Mouse (Mus musculus) G1E (cell line): ENCODE measurements at regions not wholly inside any gene's neighbourhood (a gene's known extent, or its start where the extent isn't known, plus 50 kb on each side); places are given as distances from the start of the nearest gene placed in this dataset.

ENCODE experiments used
- CTCF ChIP-seq: IDR thresholded peaks from 2 replicates; pipeline ENCODE4 v1.5.1; 2012; ENCODE audit warnings: low read depth, low read length, inconsistent platforms, mixed read lengths
- GATA1 ChIP-seq: IDR thresholded peaks from 2 replicates; pipeline ENCODE4 v1.6.1; 2012; ENCODE audit warnings: borderline replicate concordance, low read length, inconsistent platforms, mixed read lengths
- POLR2AphosphoS5 ChIP-seq: IDR thresholded peaks from 2 replicates; pipeline ENCODE4 v1.6.1; 2012; ENCODE audit warnings: low read depth, low read length, inconsistent platforms; ENCODE audit not compliant: insufficient replicate concordance

GRCm38 (mm10) chr4:140358846-140359245 lies 112.3 kb upstream of the Igsf21 start:
- TF ChIP-seq CTCF (no peak), GATA1 (no peak), POLR2AphosphoS5 (no peak)
